Mouse (Mus musculus) lung, postnatal 0 days (tissue): ENCODE measurements at regions not wholly inside any gene's neighbourhood (a gene's known extent, or its start where the extent isn't known, plus 50 kb on each side); places are given as distances from the start of the nearest gene placed in this dataset.

ENCODE experiments used
- ATAC-seq: fragments of 200-750 bp; cut with Nextera tagmentation; 2 replicates; pipeline ENCODE4 v1.8.0; 2017; ENCODE audit warnings: moderate library complexity
- DNase-seq: peaks from one replicate; pipeline ENCODE4 v3.0.0-alpha.2; 2016; ENCODE audit warnings: low spot score
- H3K27ac ChIP-seq: fragments of 300-500 bp; sonication (generic); 2 replicates; pipeline ENCODE4 v1.5.1; 2014; ENCODE audit warnings: antibody characterized with exemption, mild to moderate bottlenecking, low read length, mixed read lengths
- H3K27me3 ChIP-seq: fragments of 300-500 bp; sonication (generic); replicated peaks from 2 replicates; pipeline ENCODE4 v1.6.1; 2014; ENCODE audit warnings: low read length, mixed read lengths; ENCODE audit not compliant: insufficient read depth
- H3K36me3 ChIP-seq: fragments of 300-500 bp; sonication (generic); 2 replicates; pipeline ENCODE4 v1.6.1; 2014; ENCODE audit warnings: low read length, mixed read lengths; ENCODE audit not compliant: insufficient read depth
- H3K4me1 ChIP-seq: fragments of 300-500 bp; sonication (generic); 2 replicates; pipeline ENCODE4 v1.6.1; 2014; ENCODE audit warnings: antibody characterized with exemption, low read depth, low read length, mixed read lengths; ENCODE audit not compliant: insufficient read depth
- H3K4me2 ChIP-seq: fragments of 300-500 bp; sonication (generic); replicated peaks from 2 replicates; pipeline ENCODE4 v1.6.1; 2014; ENCODE audit warnings: low read depth, mild to moderate bottlenecking, low read length, moderate library complexity, mixed read lengths
- H3K4me3 ChIP-seq: fragments of 300-500 bp; sonication (generic); 2 replicates; pipeline ENCODE4 v1.5.1; 2014; ENCODE audit warnings: low read depth, low read length
- H3K9ac ChIP-seq: fragments of 300-500 bp; sonication (generic); replicated peaks from 2 replicates; pipeline ENCODE4 v1.6.1; 2014; ENCODE audit warnings: low read depth, mild to moderate bottlenecking
- H3K9me3 ChIP-seq: fragments of 300-500 bp; sonication (generic); 2 replicates; pipeline ENCODE4 v1.6.1; 2016; ENCODE audit warnings: low read length, mixed read lengths
- CTCF ChIP-seq: IDR thresholded peaks from 2 replicates; pipeline ENCODE4 v1.5.1; 2016; ENCODE audit warnings: antibody characterized with exemption, mild to moderate bottlenecking
- EP300 ChIP-seq: IDR thresholded peaks from 2 replicates; pipeline ENCODE4 v1.6.1; 2016; ENCODE audit warnings: antibody characterized with exemption, mild to moderate bottlenecking, control low read depth
- WGBS: fragments of 180-500 bp; shearing (Covaris S2); extraction: QIAGEN DNeasy Blood & Tissue Kit; methylation state at CpG from one replicate; pipeline ENCODE4 v1.1.7; 2014; 5-methylcytosine and 5-hydroxymethylcytosine counted together

DNA sequence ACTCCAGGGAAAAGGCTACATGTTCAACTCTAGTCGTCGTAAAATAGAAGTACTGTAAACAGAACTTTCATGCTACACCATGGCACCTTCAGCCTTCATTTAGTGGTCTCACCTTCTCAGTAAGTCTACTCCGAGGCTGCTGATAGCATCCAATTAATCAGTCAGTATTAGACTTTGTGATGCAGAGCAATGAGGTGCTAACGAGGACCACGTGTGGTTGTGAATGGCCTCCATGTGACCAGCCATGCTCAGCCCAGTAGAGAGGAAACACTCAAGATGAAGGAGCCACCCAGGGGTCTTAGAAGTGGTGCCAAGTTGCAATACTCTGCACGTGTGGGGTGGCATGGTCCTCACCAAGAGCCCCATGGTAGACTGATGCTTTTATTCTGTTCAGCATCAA, 112.2 kb upstream of the Nt5e start:
- ATAC-seq, result no peak
- Histone ChIP-seq H3K27me3 (no peaks in the 10 kb centered on the region), H3K9ac (no peak overlapping the region), H3K4me1 (no peaks in the 10 kb centered on the region), H3K4me3 (no peak overlapping the region), H3K4me2 (no peak overlapping the region), H3K36me3 (no peaks in the 10 kb centered on the region), H3K27ac (no peak overlapping the region), H3K9me3 (no peaks in the 10 kb centered on the region)
- 50% methylated on average over 6 of the region's 6 CpGs for WGBS
- no peak for DNase-seq
- TF ChIP-seq CTCF, result no peak

DNA sequence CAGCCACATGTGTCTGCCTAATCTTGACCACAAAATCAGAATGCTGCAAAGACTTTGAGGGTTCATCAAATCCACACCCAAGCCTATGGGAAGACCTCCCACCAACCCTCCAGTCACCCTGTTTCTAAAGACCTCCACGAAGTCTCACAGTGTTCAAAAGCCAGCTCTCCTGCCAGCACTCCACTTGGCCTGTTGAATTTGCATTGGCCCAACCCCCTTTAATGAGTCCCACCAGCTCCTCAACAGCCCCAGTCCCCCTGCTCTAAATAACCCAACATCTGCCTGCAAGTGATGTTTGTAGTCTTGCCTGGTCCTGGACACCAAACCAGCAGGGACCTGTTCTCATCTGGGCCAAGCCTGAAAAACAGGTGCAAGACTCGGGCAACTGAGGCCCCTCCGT, 106.6 kb upstream of the Nt5e start:
- WGBS, result 56% methylated on average over 3 of the region's 3 CpGs
- Histone ChIP-seq H3K4me3 (no peak overlapping the region), H3K27me3 (no peaks in the 10 kb centered on the region), H3K4me1 (no peaks in the 10 kb centered on the region), H3K27ac (no peak overlapping the region), H3K9me3 (no peaks in the 10 kb centered on the region), H3K36me3 (no peaks in the 10 kb centered on the region), H3K9ac (no peak overlapping the region), H3K4me2 (no peak overlapping the region)
- DNase-seq, result no peak
- ATAC-seq, result no peak
- no peak for TF ChIP-seq EP300
- TF ChIP-seq CTCF, result no peak

DNA sequence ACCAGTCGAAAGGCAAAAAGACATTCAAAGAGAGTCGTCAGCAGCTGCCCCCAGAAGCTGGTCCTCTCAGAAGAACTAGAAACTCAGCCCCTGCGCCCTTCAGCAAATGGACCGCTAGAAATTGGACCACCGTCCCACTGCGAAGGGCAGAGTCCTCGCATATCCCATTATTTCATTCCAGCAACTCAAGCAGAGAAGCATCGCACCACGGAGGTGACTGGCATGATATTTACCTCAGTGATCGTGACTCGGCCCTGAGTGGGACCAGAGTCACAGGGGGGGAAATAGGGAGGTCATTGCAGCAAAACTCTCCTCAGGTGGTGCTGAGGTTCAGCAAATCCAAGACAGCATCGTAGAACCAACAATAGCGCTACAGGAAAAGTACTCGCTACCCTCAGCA, 105.7 kb upstream of the Nt5e start:
- WGBS, result 79% methylated on average over 14 of the region's 14 CpGs
- no peak for ATAC-seq
- Histone ChIP-seq H3K27ac (no peak overlapping the region), H3K27me3 (no peaks in the 10 kb centered on the region), H3K4me2 (no peak overlapping the region), H3K9ac (no peak overlapping the region), H3K9me3 (no peaks in the 10 kb centered on the region), H3K36me3 (no peaks in the 10 kb centered on the region), H3K4me3 (no peak overlapping the region), H3K4me1 (no peaks in the 10 kb centered on the region)
- TF ChIP-seq EP300 (no peak), CTCF (no peak)
- DNase-seq, result no peak

DNA sequence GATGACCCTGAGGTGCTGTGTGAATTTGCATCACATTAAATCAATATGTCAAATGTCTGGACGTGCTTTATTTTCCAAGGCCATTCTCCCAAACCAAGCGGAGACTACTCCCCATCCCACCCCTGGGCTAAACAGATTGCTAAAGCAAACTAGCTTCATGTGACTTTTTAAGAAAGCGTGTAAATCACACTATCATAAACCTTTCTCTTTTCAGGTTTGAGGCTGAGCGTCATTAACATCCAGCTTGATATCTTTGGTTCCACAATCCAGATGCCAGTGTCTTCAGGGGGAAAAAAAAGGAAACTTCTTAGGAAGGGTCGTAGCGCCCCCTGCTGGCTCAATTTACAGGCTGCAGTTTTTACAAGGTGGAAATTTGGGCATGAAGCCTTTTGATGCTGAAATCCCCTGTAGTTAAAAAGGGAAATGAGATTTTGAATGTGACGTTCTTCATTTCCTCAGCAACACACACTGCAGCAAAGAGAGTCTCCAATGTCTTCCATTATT, 105.1 kb upstream of the Nt5e start:
- Histone ChIP-seq H3K36me3 (no peaks in the 10 kb centered on the region), H3K9me3 (no peaks in the 10 kb centered on the region), H3K27me3 (no peaks in the 10 kb centered on the region), H3K27ac (no peak overlapping the region), H3K4me1 (no peaks in the 10 kb centered on the region), H3K4me2 (no peak overlapping the region), H3K4me3 (no peak overlapping the region), H3K9ac (no peak overlapping the region)
- peak; percentile 68 for DNase-seq
- TF ChIP-seq EP300, result no peak
- peak; percentile 76 for TF ChIP-seq CTCF
- 23% methylated on average over 7 of the region's 7 CpGs for WGBS
- ATAC-seq, result no peak

DNA sequence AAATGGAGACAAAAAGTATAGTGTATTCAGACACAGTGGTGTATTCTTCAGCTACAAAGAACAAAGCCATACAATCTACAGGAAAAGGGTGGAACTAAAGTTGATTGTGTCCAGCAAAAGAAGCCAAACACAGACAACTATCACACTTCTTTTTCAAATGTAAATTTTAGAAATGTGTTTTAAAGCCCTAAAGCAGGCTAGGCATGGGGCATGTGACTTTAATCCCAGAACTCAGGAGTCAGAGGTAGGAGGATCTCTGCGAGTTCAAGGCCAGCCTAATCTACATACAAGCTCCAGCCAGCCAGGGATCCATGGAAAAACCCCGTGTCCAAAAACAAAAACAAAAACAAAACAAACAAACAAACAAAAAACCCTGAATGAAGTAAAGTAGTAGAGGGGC, 89.9 kb upstream of the Nt5e start:
- no peak for DNase-seq
- no peaks in the 10 kb centered on the region for H3K9me3 ChIP-seq
- H3K9ac ChIP-seq, result no peak overlapping the region
- 56% methylated on average over 2 of the region's 2 CpGs for WGBS
- no peak overlapping the region for H3K4me2 ChIP-seq
- H3K27ac ChIP-seq, result no peak overlapping the region
- H3K36me3 ChIP-seq, result no peaks in the 10 kb centered on the region
- TF ChIP-seq EP300 (no peak), CTCF (no peak)
- no peaks in the 10 kb centered on the region for H3K27me3 ChIP-seq
- no peak overlapping the region for H3K4me3 ChIP-seq
- no peak for ATAC-seq
- no peaks in the 10 kb centered on the region for H3K4me1 ChIP-seq

DNA sequence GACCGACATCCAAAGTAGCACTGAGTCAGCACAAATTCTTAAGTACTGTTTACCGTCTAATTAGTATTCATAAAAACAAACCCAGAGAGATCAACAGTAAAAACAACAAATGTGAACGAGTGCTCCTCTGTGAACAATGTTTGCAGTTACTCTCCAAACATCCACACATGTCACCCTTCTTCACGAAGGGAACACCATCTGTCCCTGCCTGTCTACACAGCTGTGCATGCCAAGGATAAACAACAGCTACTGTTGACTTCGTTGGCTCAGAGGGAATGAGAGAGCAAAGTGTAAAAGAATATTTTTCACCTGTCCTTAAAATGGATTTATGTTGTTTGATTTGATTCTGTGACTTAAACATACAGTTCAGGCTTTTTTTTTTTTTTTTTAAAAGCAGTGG, 88.7 kb upstream of the Nt5e start:
- 48% methylated on average over 5 of the region's 5 CpGs for WGBS
- Histone ChIP-seq H3K4me2 (no peak overlapping the region), H3K9ac (no peak overlapping the region), H3K27ac (no peak overlapping the region), H3K27me3 (no peaks in the 10 kb centered on the region), H3K36me3 (no peaks in the 10 kb centered on the region), H3K4me3 (no peak overlapping the region), H3K9me3 (no peaks in the 10 kb centered on the region), H3K4me1 (no peaks in the 10 kb centered on the region)
- ATAC-seq, result no peak
- TF ChIP-seq CTCF (no peak), EP300 (no peak)
- no peak for DNase-seq

DNA sequence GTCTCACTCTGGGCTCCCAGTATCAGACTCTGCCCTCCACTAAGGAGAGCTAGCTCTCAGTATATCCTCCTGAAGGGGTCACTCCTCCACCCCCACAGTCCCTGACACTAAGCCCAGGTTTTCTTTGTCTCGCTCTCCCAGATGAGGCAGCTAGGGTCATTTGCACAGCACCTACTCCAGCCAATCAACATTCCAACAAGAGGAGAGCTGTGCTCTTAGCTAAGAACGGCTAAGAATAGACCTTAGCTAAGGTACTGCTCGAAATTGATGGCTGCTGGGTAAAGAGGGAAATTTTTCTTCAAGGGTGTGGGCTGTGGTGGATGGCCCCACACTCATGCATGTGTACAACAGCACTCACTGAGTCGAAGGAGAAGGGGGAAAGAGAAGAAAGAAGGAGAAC, 86.3 kb upstream of the Nt5e start:
- 0 out of 2 replicates have a peak overlapping the region, but pooled peaks have one; percentile 47 for H3K27ac ChIP-seq
- no peaks in the 10 kb centered on the region for H3K36me3 ChIP-seq
- WGBS, result 16% methylated on average over 4 of the region's 4 CpGs
- H3K9me3 ChIP-seq, result no peaks in the 10 kb centered on the region
- peak overlapping the region; percentile 28; the same call in 1 of the 2 replicates for H3K4me3 ChIP-seq
- H3K27me3 ChIP-seq, result no peaks in the 10 kb centered on the region
- no peaks in the 10 kb centered on the region for H3K4me1 ChIP-seq
- ATAC-seq (peak; percentile 77), DNase-seq (peak; percentile 66)
- no peak overlapping the region for H3K9ac ChIP-seq
- peak overlapping the region; percentile 55 for H3K4me2 ChIP-seq
- TF ChIP-seq EP300, result no peak
- TF ChIP-seq CTCF, result no peak
